Mouse (Mus musculus): ENCODE data around the gene Gm5849.
"Not testable (repeated sequence)": the region's sequence is repeated elsewhere in the genome, so short reads cannot be mapped to it uniquely, and the experiment has no call there.

The Gm5849 gene

GRCm38 (mm10) chr3:90777776-90778175, at the start of gene Gm5849:
TSS of gene Gm5849 (minus strand) at chr3:90777876.
- DNase-seq (ENCODE audit: low spot score in 2 of 2): not testable (repeated sequence)

- DNase-seq (ENCODE audit: low spot score in 2 of 2): no peak
Observed at GRCm38 (mm10) chr3:90749658-90750057, 28.0 kb downstream of the Gm5849 start.

- DNase-seq (ENCODE audit: low spot score in 2 of 2): no peak
Observed at GRCm38 (mm10) chr3:90726606-90727005, 51.1 kb downstream of the Gm5849 start, which contains the start of gene Pglyrp4. TSS of gene Pglyrp4 (plus strand) at chr3:90726906.
